Mouse (Mus musculus): ENCODE measurements at regions not wholly inside any gene's neighbourhood (a gene's known extent, or its start where the extent isn't known, plus 50 kb on each side); places are given as distances from the start of the nearest gene placed in this dataset.

DNA sequence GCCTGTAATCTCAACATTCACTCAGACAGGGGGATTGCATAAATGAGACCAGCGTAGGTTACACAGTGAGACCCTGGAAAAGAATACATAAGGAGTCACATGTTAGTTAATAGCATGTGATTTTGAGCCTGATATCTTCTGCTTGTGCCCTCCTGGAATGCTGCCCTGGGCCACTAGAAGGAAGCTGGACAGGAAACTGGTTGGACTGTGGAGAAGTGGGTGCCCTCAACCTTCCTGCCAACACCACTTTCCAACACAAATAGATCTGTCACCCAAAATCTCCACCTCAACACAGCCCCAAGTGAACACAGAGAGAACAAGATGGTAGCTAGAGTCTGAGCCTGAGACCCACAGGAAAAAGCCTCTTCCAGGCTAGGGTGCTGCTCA lies 76.2 kb downstream of the Tomm20 start:
- no peak overlapping the region for H3K9ac ChIP-seq (ENCODE audit: insufficient read depth, low read depth)
- dilution Hi-C loops (cut with MboI; ENCODE audit: extremely low pct_ligation_motif_present, extremely low pct_unique_long_range_greater_than_20kb, low sequenced_read_pairs) = no loop called here
- in situ Hi-C loops (cut with MboI; ENCODE audit: low pct_ligation_motif_present, low pct_unique_long_range_greater_than_20kb, low sequenced_read_pairs) = no loop called here
- no peak for DNase-seq (ENCODE audit: extremely low read depth)
- no peaks in the 10 kb centered on the region for H3K27me3 ChIP-seq (replicated peaks)
- TF ChIP-seq CHD2 (IDR thresholded peaks at IDR 0.05; ENCODE audit: low read length) = no peak
- TF ChIP-seq ETS1 (conservative IDR thresholded peaks at IDR 0.05; ENCODE audit: low read depth, low read length) = no peak
- no peak for TF ChIP-seq CHD1 (IDR thresholded peaks at IDR 0.05; ENCODE audit: low read depth, low read length)
- no peak for TF ChIP-seq USF1 (IDR thresholded peaks at IDR 0.05; ENCODE audit: low read depth, low read length)
- TF ChIP-seq GABPA (IDR thresholded peaks at IDR 0.05; ENCODE audit: insufficient replicate concordance, low read depth, low read length) = no peak
- no peak for TF ChIP-seq BHLHE40 (IDR thresholded peaks at IDR 0.05; ENCODE audit: low read depth, low read length)
- TF ChIP-seq MAZ (IDR thresholded peaks at IDR 0.05; ENCODE audit: low read depth, low read length) = no peak
- no peak for TF ChIP-seq EP300 (IDR thresholded peaks at IDR 0.05; ENCODE audit: low read length)
- TF ChIP-seq POLR2AphosphoS2 (IDR thresholded peaks at IDR 0.05; ENCODE audit: low read depth, low read length) = no peak
- no peak for TF ChIP-seq CTCF (conservative IDR thresholded peaks at IDR 0.05 in 1 of 2, IDR thresholded peaks at IDR 0.05 in 1 of 2; ENCODE audit: low read depth in 2 of 2, low read length in 2 of 2)
- no peak for TF ChIP-seq SIN3A (IDR thresholded peaks at IDR 0.05; ENCODE audit: low read length)
- no peak for TF ChIP-seq TCF12 (IDR thresholded peaks at IDR 0.05; ENCODE audit: low read depth, low read length)
- TF ChIP-seq TBP (conservative IDR thresholded peaks at IDR 0.05; ENCODE audit: low read depth, low read length) = no peak
- TF ChIP-seq HCFC1 (IDR thresholded peaks at IDR 0.05; ENCODE audit: low read depth, low read length) = no peak
- TF ChIP-seq NRF1 (IDR thresholded peaks at IDR 0.05; ENCODE audit: low read depth, low read length) = no peak
- TF ChIP-seq USF2 (conservative IDR thresholded peaks at IDR 0.05; ENCODE audit: low read depth, low read length) = no peak
- no peak for TF ChIP-seq ZNF384 (IDR thresholded peaks at IDR 0.05; ENCODE audit: low read depth, low read length)
- no peak for TF ChIP-seq PAX5 (IDR thresholded peaks at IDR 0.05; ENCODE audit: low read length)
- no peak for TF ChIP-seq POLR2A (IDR thresholded peaks at IDR 0.05; ENCODE audit: low read depth, low read length)
- peaks cover 5% of the 10 kb centered on the region for H3K9me3 ChIP-seq (replicated peaks; ENCODE audit: low read length)
- no peak overlapping the region for H3K4me2 ChIP-seq (ENCODE audit: insufficient read depth, low read depth, poor library complexity, severe bottlenecking)
- H3K79me2 ChIP-seq (replicated peaks; ENCODE audit: control insufficient read depth, extremely low read depth, insufficient read depth, poor library complexity, severe bottlenecking) = no peaks in the 10 kb centered on the region
- H3K27ac ChIP-seq (ENCODE audit: insufficient read depth, low read depth) = no peak overlapping the region
- H3K4me1 ChIP-seq (ENCODE audit: control insufficient read depth in 1 of 2, insufficient read depth in 2 of 2) = peaks cover 37 to 86% of the 10 kb centered on the region in 2 experiments
- H3K4me3 ChIP-seq (replicated peaks in 1 of 3; ENCODE audit: low read depth in 2 of 3, low read length in 2 of 3, poor library complexity in 1 of 3) = no peak overlapping the region
- H3K36me3 ChIP-seq (replicated peaks in 1 of 2; ENCODE audit: control insufficient read depth in 1 of 2, insufficient read depth in 1 of 2, low read length in 1 of 2) = no peaks in the 10 kb centered on the region

DNA sequence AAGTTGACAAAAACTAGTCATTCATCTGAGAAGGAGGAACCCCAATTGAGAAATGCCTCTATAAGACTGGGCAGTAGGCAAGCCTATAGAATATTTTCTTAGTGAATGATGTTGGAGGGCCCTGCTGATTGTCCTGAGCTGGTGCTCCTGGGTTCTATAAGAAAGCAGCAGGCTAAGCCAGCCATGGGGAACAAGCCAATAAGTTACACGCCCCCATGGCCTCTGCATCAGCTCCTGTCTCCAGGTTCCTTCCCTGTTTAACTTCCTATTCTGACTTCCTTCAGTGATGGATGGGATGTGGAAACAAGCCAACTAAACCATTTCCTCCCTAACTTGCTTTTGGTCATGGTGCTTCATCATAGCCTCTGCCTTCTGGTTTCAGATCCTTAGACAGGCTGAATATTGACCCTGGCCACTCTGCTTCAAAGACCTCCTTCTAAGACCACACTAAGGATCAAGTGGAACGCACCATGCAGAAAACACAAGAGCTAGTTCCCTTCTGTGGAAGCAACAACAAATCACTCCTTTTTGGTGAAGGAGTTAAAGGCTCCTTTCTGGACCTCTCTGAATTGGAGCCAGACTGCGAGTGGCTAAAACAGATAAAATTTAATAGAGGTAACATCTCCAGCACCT lies 76.7 kb downstream of the Tomm20 start:
- dilution Hi-C loops (cut with MboI; ENCODE audit: extremely low pct_ligation_motif_present, extremely low pct_unique_long_range_greater_than_20kb, low sequenced_read_pairs) = no loop called here

More for the DNA sequence above, 76.7 kb downstream of the Tomm20 start:
- Histone ChIP-seq H3K4me1 (ENCODE audit: control insufficient read depth in 1 of 2, insufficient read depth in 2 of 2) (peaks cover 37 to 88% of the 10 kb centered on the region in 2 experiments), H3K36me3 (replicated peaks in 1 of 2; ENCODE audit: control insufficient read depth in 1 of 2, insufficient read depth in 1 of 2, low read length in 1 of 2) (no peaks in the 10 kb centered on the region), H3K9ac (ENCODE audit: insufficient read depth, low read depth) (no peak overlapping the region), H3K27me3 (replicated peaks) (no peaks in the 10 kb centered on the region), H3K9me3 (replicated peaks; ENCODE audit: low read length) (no peaks in the 10 kb centered on the region), H3K4me3 (replicated peaks in 1 of 3; ENCODE audit: low read depth in 2 of 3, low read length in 2 of 3, poor library complexity in 1 of 3) (no peak overlapping the region), H3K27ac (ENCODE audit: insufficient read depth, low read depth) (no peak overlapping the region), H3K4me2 (ENCODE audit: insufficient read depth, low read depth, poor library complexity, severe bottlenecking) (no peak overlapping the region), H3K79me2 (replicated peaks; ENCODE audit: control insufficient read depth, extremely low read depth, insufficient read depth, poor library complexity, severe bottlenecking) (no peaks in the 10 kb centered on the region)
- TF ChIP-seq BHLHE40 (IDR thresholded peaks at IDR 0.05; ENCODE audit: low read depth, low read length) = no peak
- 0 out of 2 replicates have a peak, but pooled peaks have one; percentile 16 for TF ChIP-seq IRF4 (IDR thresholded peaks at IDR 0.05; ENCODE audit: low read depth, low read length)
- TF ChIP-seq EP300 (IDR thresholded peaks at IDR 0.05; ENCODE audit: low read length) = 0 out of 2 replicates have a peak, but pooled peaks have one; percentile 26
- in situ Hi-C loops (cut with MboI; ENCODE audit: low pct_ligation_motif_present, low pct_unique_long_range_greater_than_20kb, low sequenced_read_pairs) = no loop called here
- no peak for DNase-seq (ENCODE audit: extremely low read depth)
